Mouse (Mus musculus): ENCODE measurements around the gene Rab15.
A peak's percentile ranks its signal among the peaks of the same experiment; 100 is the strongest.
"Not testable (repeated sequence)": the region's sequence is repeated elsewhere in the genome, so short reads cannot be mapped to it uniquely, and the experiment has no call there.

Rab15 gene

DNA sequence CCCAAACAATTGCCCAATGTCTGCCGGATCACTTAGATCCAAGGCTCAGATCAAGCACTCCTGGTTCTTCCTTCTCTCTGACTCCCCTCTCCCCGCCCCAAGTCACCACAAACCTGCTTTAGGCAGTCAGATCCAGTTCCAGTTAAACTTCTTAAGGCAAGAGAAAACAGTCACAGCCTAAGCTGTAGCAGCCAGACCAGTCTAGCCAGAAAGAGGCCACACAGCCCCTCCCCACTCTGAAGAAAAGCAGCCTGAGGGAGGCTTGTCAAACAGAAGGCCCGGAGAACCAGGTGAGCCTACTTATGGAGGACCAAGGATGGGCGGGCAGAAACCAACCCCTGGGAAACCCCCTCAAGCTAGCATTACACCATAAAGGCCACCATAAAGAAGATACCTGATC is 4.6 kb downstream of the Rab15 start:
- peak; percentile 81 for DNase-seq

DNA sequence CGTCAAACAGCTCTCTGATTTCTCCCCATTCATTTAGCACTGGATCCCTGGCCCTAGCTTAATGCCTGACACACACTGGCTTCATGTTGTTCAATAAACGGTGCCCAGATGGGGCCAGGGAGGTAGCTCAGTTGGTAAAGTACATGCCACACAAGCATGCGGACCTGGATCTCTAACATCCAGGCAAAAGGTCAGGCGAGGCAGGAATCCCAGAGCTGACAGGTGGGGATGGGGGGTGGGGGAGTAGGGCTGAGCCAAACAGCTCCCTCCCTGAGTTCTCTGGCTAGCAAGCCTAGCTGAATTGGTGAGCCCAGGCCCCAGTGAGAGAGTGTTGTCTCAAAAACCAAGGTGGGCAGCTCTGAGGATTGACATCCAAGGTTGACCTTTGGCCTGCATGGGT is 5.5 kb downstream of the Rab15 start:
- DNase-seq = no peak

DNA sequence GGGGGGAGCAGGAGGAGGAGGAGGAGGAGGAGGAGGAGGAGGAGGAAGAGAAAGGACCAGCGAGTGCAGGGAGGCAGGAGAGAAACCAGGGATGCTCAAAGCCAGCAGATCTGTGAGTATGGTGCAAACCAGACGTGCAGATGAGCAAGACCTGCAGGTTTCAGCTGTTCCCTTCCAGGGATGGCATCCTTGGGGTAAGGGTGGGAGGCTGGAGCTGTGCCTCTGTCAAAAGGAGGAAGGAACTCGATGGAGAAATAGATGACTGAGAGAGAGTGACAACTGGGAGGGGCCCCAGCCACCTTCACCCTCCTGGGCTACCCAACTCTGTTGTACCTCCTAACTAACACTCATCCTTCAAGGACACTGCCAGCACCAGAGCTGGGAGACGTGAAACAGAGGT is 6.0 kb downstream of the Rab15 start:
- DNase-seq = no peak

DNA sequence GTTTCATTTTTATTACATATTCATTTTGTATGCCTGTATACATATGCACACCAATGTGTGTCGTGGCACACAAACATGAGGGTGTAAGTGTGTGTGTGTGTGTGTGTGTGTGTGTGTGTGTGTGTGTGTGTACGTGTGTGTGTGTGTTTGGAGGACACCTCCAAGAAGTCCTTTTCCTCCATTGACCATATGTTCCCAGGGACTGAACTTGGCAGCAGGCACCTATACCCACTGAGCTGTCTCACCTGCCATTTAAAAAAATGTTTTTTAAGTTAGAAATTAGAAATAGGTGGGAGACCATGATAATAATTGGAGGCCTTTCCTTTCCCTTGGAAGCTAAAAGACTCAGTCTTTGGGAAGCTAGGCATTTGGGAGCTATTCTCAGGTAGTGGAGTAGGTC is 8.6 kb downstream of the Rab15 start:
- DNase-seq = no peak

DNA sequence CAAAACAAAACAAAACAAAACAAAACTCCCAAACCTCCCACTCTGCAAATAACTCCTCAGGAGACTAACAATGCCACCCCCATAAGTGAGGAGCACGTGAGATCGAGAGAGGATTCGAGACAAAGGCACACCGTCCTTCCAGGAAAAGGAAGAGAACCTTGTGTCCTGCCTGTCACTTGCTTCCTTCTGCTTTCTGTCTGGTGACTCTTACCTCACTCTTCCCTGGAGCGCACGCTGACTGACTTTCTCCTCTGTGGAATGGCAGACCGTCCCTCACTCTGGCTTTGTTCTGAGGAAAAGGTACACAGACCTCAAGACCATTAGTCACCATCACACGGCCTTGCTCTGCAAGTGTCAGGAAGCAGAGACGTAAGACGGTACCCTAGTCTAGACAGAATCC is 9.2 kb downstream of the Rab15 start:
- DNase-seq = no peak

DNA sequence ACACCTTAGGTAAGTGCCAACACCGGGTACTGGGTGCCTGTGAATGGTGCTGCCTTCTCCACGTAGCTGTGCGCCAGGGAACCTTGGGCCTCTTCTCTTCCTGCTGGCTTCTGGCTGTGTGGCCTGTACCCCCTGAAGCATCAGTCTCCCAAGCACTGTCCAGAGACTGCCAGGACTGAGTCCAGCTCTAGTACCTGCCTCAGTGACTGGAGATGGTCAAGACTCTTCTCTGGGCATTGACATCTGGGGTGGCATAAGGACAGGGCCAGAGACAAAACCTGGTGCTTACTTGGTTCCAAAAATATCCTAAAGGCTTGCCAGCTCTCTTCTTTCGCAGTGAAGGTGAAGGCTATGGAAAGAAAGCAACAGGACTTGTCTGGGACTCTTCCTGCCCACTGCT is 11.7 kb downstream of the Rab15 start:
- no peak for DNase-seq

DNA sequence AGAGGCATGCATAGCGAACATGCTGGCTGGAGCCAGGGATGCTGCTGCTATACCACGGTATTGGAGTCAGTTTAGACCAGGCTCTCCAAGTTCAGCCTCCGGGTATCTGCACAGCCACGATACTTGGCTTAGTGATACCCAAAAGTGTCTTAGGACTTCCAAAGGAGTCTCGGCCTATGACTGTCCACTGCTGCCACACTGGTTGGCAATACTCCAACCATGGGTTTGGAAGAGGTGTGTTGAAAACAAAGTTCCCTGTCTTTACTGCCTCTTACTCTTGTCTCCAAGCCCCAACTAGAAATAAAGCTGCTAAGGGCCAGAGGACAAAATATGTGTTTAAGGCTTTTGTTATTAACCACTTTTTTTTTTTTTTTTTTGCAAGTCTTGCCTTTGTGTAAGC is 12.2 kb downstream of the Rab15 start:
- no peak for DNase-seq

DNA sequence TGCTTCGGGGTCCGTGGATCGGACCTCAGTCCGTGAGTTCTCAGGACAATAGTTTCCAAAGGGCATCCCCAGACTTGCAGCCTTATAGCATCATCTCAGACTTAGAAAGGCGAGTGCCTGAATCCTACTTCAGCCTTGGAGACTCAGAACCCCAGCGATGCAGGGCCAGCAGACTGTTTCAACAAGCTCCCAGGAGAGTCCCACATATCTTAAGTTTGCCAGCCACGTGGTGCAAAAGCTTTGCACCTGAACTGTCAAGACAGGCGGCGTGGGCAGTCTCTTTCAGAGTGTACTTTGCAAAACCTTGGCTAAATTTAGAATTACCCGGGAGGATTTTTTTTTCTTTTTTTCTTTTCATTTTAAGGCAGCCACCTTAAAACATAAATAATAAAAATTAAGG is 14.9 kb downstream of the Rab15 start:
- DNase-seq = no peak

DNA sequence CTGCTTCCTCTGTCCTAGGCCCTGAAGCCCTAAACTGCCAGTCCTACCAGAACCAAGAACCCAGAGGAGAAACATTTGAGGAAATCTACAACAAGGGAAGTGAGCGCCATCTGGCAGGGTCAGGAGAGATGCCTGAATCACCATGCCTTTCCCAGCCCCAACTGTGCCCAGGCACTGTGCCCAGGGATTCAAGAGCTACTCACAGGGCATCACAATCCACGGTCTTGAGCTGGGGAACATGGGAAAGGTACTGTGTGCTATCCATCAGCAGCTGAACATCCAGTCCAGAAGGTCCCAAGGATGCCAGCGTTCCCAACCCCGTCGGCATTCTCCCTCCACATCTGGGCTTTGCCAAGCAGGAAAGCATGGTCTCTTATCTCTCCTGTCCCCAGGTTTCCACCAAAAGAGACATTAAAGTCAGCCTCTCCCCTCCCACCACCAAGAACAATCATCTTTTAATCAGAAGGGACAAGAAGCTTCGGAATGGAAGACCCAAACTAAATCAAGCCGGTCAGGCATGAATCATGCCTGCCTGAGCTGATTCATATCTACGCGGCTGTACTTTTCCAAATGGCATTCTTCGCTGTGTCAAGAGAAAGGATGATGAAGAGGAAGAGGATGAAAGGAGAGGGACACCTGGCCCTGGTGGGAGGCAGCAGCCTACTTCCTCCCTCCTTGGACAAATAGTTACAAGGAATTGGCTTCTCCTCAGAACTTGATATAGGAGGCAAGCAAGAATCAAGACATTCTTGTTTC is 17.5 kb downstream of the Rab15 start:
- no peak for DNase-seq

DNA sequence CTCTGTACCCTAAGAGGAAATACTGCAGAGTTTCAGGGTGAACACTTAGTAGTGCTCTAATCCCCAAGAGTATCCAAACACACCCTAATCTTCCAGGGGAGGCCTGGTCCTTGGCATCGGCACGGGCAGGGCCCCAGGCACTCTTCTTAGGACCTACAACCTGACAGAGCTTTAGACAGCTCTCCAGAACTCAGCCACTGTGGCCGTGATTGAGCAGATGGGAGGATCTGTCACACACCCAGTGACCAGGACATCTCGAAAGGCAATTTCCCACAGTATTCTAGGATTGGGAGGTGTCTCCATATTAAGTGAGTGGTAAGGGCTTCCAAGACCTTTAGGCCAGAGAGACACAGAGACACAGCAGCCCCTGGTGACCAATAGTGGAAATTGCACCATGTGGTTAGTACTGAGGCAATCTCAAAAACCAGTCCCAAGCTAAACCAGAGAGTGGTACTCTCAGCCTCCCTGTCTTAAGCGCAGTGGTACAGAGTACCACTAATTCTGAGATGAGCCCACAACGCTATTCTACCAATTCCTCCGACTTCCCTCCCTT is 18.9 kb downstream of the Rab15 start:
- peak; percentile 78 for DNase-seq

DNA sequence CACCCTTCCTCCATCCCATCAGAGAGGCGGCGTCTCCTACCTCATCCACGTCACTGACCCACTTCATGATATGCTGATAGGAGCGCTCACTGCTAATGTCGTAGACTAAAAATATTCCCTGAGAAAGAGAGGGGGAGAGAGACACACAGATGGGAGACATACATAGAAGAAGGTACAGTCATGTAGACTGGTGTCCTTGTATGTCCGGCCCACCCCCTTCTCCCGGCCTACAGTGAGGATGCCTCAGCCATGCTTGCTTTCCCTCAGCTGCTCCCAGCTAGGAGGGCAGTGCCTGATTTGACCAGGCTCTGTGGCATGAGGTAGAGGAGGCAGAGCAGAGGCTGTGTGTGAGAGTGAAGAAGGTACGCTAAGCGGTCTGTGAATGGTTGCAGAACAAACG is 19.7 kb downstream of the Rab15 start:
- DNase-seq = no peak

DNA sequence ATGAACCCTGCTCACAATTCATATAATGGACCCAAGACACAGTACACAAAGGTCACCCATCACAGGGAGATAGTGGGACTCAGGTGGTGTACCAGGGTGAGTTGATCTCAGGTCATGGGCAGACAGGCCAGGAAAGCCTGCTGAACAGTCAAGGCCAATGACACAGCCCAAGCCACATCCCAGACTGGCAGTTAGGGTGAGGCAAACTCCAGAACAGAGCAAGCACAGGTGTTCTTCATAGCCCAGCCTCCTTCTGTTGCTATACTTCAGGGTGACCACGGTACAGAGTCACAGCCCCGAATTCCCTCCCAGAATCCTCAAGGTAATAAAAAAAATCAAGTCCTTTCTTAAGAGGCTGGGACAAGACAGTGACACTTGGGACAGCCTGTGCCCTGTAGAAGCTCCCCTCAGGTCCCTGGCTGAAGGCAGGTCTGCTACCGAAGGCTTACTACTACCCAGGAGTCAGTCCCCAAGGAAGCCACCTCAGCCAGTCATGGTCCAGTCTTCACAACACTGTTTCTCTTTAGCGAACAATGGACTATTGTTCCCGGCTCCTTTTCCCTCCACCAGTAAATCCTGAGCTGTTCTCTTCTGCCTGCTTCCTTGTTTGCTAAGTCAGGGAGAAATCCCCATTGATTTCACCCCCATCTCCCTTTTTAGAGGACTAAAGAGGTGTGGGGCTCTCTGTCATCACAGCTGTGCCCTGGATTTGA is 24.5 kb downstream of the Rab15 start:
- no peak for DNase-seq

DNA sequence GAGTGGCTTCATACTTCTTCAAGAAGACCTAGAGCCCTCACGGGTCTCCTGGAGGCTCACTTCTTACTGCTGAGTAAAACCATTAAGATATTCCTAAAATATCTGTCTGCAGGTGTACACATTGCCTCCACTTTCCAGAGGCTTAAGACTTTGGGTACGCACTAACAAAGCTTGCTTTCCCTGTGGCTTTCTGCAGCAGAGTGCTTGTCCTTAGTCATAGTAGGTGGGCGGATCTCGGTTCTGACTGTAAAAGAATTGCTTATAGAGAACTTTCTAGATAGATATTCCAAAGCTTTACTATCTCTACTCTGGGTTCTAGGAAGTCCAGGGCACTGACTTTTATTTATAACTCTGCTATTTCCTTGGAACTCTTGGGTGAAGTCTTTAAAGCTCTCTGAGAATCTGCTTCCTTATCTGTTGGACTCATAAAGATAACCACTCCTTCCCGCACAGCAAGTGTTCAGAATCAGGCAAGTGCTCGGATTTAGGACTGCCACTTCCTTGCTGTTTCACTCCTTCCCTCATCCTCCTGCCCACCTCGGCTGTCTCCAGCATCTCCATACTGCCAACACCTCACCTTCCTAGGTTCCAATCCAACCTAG is 25.7 kb downstream of the Rab15 start:
- DNase-seq = no peak

DNA sequence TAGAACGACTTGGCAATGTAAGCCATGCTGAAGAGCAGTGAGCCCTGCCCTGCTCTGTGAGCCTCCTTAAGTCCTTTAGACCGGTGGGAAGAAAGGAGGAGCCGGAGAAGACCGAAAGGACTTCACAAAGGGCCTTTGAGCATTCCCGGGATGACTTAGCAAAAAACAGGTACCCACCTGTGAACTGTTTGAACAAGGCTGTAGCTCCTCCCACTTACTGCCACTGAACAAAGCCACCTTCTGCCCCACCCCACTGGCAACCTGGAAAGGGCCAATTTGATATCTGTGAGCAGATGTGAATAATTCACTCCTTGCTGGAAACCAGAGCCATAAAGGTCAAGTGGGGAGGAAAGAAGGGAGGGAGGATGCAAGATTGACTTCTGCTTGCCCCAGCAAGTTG is 27.4 kb downstream of the Rab15 start, which contains the start of gene Gpx2:
Gene Gpx2 (minus strand): TSS at position 205 of the 400 bp plus-strand sequence.
- peak; percentile 66 for DNase-seq

DNA sequence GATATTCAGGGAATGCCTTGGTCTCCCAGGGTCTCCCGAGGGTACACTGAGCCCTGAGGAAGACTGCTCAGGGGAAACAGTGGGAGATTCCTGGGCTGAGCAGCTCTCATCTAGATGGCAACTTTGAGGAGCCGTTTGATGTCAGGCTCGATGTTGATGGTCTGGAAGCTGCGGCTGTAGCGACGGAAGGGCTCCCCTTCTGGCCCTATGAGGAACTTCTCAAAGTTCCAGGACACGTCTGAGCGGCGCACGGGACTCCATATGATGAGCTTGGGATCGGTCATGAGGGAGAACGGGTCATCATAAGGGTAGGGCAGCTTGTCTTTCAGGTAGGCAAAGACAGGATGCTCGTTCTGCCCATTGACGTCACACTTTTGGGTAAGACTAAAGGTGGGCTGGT is 30.2 kb downstream of the Rab15 start:
- not testable (repeated sequence) for DNase-seq

DNA sequence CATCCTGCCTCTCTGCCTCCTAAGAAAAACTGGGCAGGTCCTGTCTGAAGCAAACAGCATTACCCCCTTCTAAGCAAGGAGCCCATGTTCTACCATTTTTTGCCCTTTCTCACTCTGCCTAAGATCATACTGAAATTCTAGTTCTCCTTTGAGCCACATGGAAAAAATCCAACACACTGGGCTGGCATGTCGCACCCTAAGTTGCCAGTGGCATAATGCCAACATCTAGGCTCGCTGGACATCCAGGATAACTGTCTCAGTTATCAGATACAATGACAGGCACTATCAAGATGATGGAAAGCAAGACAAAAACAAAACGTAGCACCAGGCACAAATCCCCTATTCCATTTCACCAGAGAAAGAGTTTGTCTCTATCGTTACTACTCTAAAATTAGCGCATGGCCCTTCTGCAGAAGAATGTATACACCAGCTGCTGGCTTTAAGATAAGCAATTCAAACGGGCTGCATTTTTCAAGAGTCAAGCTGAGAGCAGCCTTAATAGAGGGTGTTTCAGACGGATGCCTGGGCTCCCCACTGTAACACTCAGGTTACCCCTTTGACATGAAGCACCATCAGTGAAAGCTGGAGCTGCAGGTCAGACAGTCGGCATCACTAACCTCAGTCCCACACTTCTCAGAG is 32.1 kb downstream of the Rab15 start:
- DNase-seq = no peak

DNA sequence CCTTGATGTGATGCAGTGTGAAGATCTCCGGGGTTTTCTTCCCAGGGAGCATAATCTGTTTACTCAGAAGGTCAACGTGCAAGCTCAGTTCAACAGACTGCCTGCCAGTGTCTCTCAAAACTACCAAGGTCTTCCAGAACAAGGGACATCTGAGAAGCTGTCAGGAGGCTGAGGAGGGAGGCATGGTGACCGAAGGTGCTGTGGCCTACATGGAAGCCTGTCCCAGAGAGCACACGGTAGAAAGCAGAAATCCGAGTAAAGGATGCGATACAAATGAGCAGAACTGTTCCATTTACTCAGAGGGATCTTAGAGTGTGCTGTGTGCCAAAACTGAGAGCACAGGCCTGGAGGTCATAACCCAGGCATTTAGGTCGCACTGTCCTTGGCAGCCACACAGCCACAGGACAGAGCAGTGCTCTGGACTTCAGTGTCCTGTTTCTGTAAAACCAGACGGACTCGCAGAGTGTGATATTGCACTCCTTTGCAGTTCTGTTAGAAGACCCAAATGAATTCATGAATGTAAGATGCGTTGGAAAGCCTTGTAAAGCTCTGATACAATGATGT is 38.6 kb downstream of the Rab15 start:
- no peak for DNase-seq

DNA sequence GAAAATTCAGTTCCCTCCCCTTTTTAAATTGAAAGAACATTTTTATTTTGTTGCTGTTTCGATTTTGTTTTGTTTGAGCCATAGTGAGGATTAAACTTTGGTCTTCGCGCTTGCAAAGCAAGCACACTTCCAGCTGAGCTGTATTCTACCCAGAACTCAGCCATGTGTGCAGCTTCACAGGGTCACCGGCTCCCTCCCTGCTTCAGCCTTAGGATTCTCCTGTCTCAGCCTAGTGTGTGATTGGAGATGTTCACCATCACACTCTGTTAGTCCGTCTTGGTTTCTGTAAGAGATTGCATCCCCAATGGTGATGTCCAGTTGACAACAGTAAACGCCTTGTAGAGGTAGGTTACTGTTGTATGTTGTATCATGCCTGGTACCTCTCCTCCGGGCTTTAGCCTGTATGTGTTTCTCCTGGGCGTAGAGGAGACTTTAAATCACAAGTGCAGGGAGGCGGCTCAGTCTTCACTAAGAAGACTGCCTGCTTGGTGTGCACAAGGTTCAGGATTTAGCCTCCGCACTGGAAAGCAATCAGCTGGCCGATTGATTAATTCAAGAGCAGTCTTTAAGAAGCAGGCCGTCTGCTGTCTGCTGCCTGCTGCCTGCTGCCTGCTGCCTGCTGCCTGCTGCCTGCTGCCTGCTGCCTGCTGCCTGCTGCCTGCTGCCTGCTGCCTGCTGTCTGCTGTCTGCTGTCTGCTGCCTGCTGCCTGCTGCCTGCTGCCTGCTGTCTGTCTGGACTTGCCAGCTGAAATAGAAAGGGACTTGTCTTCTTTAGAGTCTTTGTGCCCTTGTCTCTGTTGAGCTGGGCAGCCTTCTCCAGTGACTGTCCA is 41.9 kb downstream of the Rab15 start:
- DNase-seq = no peak

DNA sequence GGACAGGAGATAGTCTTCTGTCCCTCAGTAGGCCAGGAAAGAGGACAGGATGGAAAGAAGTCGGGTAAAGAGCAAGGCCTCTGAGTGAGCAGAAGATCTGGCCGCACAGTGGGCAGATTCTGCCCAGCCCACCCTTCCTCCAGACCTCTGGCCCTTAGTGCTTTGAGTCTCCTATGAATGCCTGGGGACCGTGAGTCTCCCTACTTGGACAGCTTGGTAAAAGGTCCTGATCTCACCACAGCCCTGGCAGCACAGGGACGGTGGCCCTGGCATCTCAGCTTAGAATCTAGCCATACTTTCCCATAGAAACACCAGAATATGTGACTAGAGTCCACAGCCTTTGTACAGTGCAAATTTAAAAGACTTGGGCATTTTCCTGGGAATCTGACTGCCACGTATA is 42.8 kb downstream of the Rab15 start:
- DNase-seq = no peak

DNA sequence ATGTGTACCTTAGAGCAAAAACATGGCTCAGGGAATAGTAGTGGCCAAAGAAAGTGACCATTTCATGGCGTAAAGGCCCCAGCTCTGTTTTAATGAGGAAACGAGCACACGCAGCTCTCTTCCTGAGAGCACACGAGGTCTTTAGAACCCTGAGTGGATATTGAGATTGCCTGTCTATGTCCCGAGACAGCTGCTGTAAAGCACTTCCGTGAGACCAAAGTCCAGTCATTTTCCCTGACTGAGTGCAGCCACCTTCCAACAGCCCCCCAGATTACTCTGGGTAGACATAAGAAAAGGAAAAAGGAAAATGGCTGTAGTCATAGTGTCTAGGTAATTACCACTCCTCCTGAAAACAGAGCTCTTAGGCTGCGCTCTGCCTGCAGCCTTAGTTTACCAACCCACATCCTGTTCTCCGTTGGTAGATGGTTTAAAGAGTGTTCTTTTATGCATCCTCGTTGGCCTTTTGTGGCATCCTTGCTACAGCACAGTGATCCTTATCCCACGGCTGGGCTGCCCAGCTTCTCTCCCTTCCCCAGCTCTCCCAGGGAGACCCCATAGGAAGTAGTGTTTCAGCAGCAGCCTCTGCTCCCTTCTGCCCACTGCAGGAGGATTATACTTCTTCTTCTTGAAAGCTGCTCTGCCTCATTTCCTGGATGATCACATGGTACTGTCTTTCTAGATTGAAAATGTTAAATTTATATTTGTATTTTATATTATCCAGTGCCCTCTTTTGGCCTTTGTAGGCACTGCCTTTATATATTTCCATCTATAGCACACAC is 44.2 kb downstream of the Rab15 start:
- DNase-seq = no peak

DNA sequence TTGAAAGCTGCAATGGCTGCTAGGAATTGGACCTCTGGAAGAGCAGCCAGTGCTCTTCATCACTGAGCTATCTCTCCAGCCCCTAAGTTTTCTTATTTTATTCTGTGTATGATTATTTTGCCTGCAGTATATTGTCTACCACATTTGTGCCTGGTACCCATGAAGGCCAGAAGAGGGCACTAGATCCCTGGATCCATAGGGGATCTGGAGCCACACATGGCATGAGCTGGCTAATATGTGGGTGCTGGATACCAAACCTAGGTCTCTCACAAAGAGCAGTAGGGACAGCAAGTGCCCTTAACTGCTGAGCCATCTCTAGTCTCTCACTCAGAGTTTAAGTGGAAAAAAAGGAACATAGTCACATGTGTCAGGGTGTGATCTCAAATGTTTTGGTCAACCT is 44.9 kb downstream of the Rab15 start:
- DNase-seq = no peak

Measured in lung, postnatal 36 days (tissue).